Mouse (Mus musculus) G1E (cell line): ENCODE measurements around the gene Naa80.

Source experiments
- CTCF ChIP-seq: IDR thresholded peaks from 2 replicates; pipeline ENCODE4 v1.5.1; 2012; ENCODE audit warnings: low read depth, low read length, inconsistent platforms, mixed read lengths
- GATA1 ChIP-seq: IDR thresholded peaks from 2 replicates; pipeline ENCODE4 v1.6.1; 2012; ENCODE audit warnings: borderline replicate concordance, low read length, inconsistent platforms, mixed read lengths

- TF ChIP-seq CTCF (no peak), GATA1 (no peak)
Observed at GRCm38 (mm10) chr9:107632478-107632877, 53.8 kb downstream of the Naa80 start.
